Mouse (Mus musculus) monocyte, adult 2 months (primary cell): ENCODE results near the gene Grin2a.
"Not testable (repeated sequence)": the region's sequence is repeated elsewhere in the genome, so short reads cannot be mapped to it uniquely, and the experiment has no call there.

ENCODE experiments used
- DNase-seq, 2 experiments: peaks; one replicate each; pipeline ENCODE4 v3.0.0; 2022; ENCODE audit warnings: low spot score in 2 of 2, low read depth in 1 of 2

Gene Grin2a

GRCm38 (mm10) chr16:9664060-9664459 is 331.3 kb downstream of the Grin2a start:
- DNase-seq: no peak

GRCm38 (mm10) chr16:9663508-9663907 is 331.9 kb downstream of the Grin2a start:
- DNase-seq: no peak

GRCm38 (mm10) chr16:9625652-9626444 is 369.5 kb downstream of the Grin2a start:
- DNase-seq: no peak

- DNase-seq: no peak
Observed at GRCm38 (mm10) chr16:9624346-9624745, 371.0 kb downstream of the Grin2a start.

- no peak for DNase-seq
Observed at GRCm38 (mm10) chr16:9618206-9618605, 377.2 kb downstream of the Grin2a start.

- no peak for DNase-seq
Observed at GRCm38 (mm10) chr16:9617215-9617614, 378.1 kb downstream of the Grin2a start.

GRCm38 (mm10) chr16:9616807-9617206 is 378.6 kb downstream of the Grin2a start:
- no peak for DNase-seq

- not testable (repeated sequence) for DNase-seq
Observed at GRCm38 (mm10) chr16:9612596-9612995, 382.8 kb downstream of the Grin2a start.

- DNase-seq: no peak
Observed at GRCm38 (mm10) chr16:9607432-9607831, 387.9 kb downstream of the Grin2a start.

GRCm38 (mm10) chr16:9603983-9604382 is 391.4 kb downstream of the Grin2a start:
- no peak for DNase-seq

GRCm38 (mm10) chr16:9602579-9602978 is 392.8 kb downstream of the Grin2a start:
- no peak for DNase-seq

GRCm38 (mm10) chr16:9589176-9589575 is 406.2 kb downstream of the Grin2a start:
- DNase-seq: no peak

GRCm38 (mm10) chr16:9588431-9588830 is 406.9 kb downstream of the Grin2a start:
- DNase-seq: no peak

GRCm38 (mm10) chr16:9583981-9584380 is 411.4 kb downstream of the Grin2a start:
- DNase-seq: no peak

- no peak for DNase-seq
Observed at GRCm38 (mm10) chr16:9571793-9572192, 423.6 kb downstream of the Grin2a start.

GRCm38 (mm10) chr16:9567286-9567685 is 428.1 kb downstream of the Grin2a start:
- DNase-seq: no peak

GRCm38 (mm10) chr16:9561816-9562215 is 433.5 kb downstream of the Grin2a start:
- DNase-seq: no peak

GRCm38 (mm10) chr16:9535196-9535595 is 460.2 kb downstream of the Grin2a start:
- no peak for DNase-seq

GRCm38 (mm10) chr16:9533564-9534332 is 461.6 kb downstream of the Grin2a start:
- DNase-seq: no peak

- DNase-seq: no peak
Observed at GRCm38 (mm10) chr16:9532843-9533532, 462.4 kb downstream of the Grin2a start.

- no peak for DNase-seq
Observed at GRCm38 (mm10) chr16:9527214-9527613, 468.1 kb downstream of the Grin2a start.

GRCm38 (mm10) chr16:9523314-9523713 is 472.0 kb downstream of the Grin2a start:
- no peak for DNase-seq
